Mouse (Mus musculus) left cerebral cortex, adult 2 months (tissue): ENCODE results near the gene Zfp961. TPM values are rescaled to one million over a fixed set of nuclear protein-coding genes. Genes with fewer than 3 reads are reported as not detected.
"Not testable (repeated sequence)": the region's sequence is repeated elsewhere in the genome, so short reads cannot be mapped to it uniquely, and the experiment has no call there.

ENCODE experiments used
- DNase-seq, 2 experiments: peaks; one replicate each; pipeline ENCODE4 v3.0.0; 2021 to 2022; ENCODE audit warnings: low spot score in 2 of 2, mixed read lengths in 1 of 2; ENCODE audit errors: extremely low spot score in 1 of 2
- H3K27ac ChIP-seq: fragments of 200-600 bp; 2 replicates; pipeline ENCODE4 v1.8.1; 2022
- H3K4me3 ChIP-seq: fragments of 200-600 bp; 2 replicates; pipeline ENCODE4 v1.8.1; 2022
- CTCF ChIP-seq: fragments of 200-600 bp; IDR thresholded peaks from 2 replicates; pipeline ENCODE4 v1.8.1; 2022; ENCODE audit warnings: antibody characterized with exemption, mild to moderate bottlenecking, moderate library complexity
- intact Hi-C: fragments of 180-260 bp; cut with DNase I; formaldehyde crosslinking; loops from one replicate; pipeline ENCODE4 v1.15.1; 2025
- total RNA-seq, 2 experiments: library from RNA; stranded (reverse); gene quantifications; 2 replicates each; pipeline ENCODE4 v1.2.3; 2021

Gene Zfp961
- total RNA-seq, 2 experiments from 2014 or later, result 15.0 to 15.3 TPM

- intact Hi-C loops, result no loop called here
Observed at GRCm38 (mm10) chr8:71940293-71941208, 10.3 kb upstream of the Zfp961 start.

DNA sequence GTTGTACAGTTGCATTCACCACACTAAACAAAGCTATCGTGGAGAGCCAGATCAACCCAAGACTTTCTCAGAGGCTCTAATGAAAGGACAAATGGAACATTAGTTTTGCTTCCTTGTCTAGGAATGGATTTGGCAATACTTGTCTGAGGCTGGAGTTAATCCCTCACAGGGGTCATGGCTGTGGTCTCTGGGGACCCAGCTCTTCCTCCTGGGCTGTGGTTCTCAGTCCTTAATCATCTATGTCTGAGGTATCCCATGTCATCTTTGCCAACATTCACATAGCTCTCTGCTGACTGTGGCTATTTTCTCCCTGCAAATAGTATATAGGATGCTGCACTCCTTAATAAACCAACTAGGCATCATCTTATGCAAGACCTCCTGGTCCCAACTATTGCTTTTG lies 9.1 kb upstream of the Zfp961 start:
- intact Hi-C loops, result no loop called here

More at GRCm38 (mm10) chr8:71940293-71941208, 10.3 kb upstream of the Zfp961 start:
- no peak overlapping the region for H3K4me3 ChIP-seq
- H3K27ac ChIP-seq, result no peak overlapping the region
- no peak for DNase-seq
- no peak for TF ChIP-seq CTCF

GRCm38 (mm10) chr8:71948624-71949023 lies 2.2 kb upstream of the Zfp961 start:
- H3K4me3 ChIP-seq, result no peak overlapping the region
- TF ChIP-seq CTCF, result no peak

More for the DNA sequence above, 9.1 kb upstream of the Zfp961 start:
- no peak for DNase-seq
- Histone ChIP-seq H3K4me3 (no peak overlapping the region), H3K27ac (no peak overlapping the region)
- TF ChIP-seq CTCF, result no peak

GRCm38 (mm10) chr8:71951436-71952161 lies 761 bp downstream of the Zfp961 start:
- Histone ChIP-seq H3K27ac (no peak overlapping the region; the same call in 1 of the 2 replicates), H3K4me3 (peak overlapping the region; percentile 96)
- TF ChIP-seq CTCF, result no peak
- intact Hi-C loops, result loop anchor here (2.0 kb wide), 2 partner anchors 29 to 43 kb away; partner anchors contain the start of genes Zfp617 and Zfp882
- no peak for DNase-seq

More at GRCm38 (mm10) chr8:71948624-71949023, 2.2 kb upstream of the Zfp961 start:
- no peak for DNase-seq
- intact Hi-C loops, result no loop called here
- no peak overlapping the region for H3K27ac ChIP-seq

DNA sequence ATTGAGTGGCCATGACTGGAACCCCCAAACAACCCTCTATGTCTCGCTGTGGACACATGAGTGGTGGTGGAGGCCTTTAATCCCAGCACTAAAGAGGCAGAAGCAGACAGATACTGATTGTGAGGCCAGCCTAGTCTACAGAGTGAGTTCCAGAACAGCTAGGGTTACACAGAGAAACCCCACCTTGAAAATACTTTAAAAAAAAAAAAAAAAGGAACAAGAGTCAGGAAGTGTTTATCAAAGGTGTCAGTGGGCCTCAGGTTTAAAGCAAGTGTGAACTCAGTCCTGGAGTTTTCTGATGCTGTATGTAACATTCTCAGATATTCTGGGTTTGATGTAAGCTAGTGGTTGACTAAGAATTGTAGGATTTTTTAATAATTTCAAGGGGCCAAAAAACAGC lies 1.7 kb downstream of the Zfp961 start:
- no peak for TF ChIP-seq CTCF
- DNase-seq, result no peak
- H3K27ac ChIP-seq, result no peak overlapping the region
- intact Hi-C loops, result no loop called here
- H3K4me3 ChIP-seq, result no peak overlapping the region

- H3K4me3 ChIP-seq, DNase-seq, H3K27ac ChIP-seq, intact Hi-C loops: not testable (repeated sequence)
Observed at GRCm38 (mm10) chr8:71952961-71953700, 2.3 kb downstream of the Zfp961 start.

DNA sequence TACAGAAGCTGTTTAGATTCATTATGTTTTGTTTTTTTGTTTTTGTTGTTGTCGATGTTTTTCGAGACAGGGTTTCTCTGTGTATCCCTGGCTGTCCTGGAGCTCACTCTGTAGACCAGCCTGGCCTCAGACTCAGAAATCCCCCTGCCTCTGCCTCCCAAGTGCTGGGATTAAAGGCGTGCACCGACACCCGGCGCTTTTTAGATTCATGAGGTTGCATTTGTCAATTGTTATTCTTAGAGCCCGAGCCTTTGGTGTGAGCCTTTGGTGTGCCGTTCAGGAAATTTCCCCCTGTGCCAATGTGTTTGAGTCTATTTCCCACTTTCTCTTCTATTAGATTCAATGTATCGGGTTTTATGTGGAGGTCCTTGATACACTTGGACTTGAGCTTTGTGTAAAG lies 3.8 kb downstream of the Zfp961 start:
- H3K4me3 ChIP-seq, result no peak overlapping the region
- intact Hi-C loops, result no loop called here
- TF ChIP-seq CTCF, result no peak
- DNase-seq, result no peak
- no peak overlapping the region for H3K27ac ChIP-seq

- Histone ChIP-seq H3K27ac (no peak overlapping the region), H3K4me3 (no peak overlapping the region)
- no peak for TF ChIP-seq CTCF
- no peak for DNase-seq
- intact Hi-C loops, result no loop called here
Observed at GRCm38 (mm10) chr8:71960483-71960882, 9.6 kb downstream of the Zfp961 start.

DNA sequence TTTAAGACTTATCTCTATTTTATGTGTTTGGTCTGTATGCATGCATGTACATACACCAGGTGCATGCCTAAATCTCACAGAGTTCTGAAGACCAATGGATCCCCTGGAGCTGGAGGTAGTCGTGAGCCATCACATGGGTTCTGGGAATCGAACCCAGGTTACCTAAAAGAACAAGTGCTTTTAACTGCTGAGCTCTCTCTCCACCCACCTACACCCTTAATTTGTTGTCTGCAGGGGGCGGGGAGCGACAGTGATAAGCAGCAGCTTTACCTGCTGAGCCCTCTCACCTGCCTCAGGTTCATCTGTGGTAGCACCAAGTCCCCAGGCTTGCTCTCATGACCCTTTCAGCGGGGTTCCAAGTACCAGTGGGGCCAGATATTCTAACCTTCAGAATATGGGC lies 11.0 kb downstream of the Zfp961 start:
- no peak for DNase-seq
- no peak for TF ChIP-seq CTCF
- no peak overlapping the region for H3K4me3 ChIP-seq
- intact Hi-C loops, result no loop called here
- H3K27ac ChIP-seq, result no peak overlapping the region

GRCm38 (mm10) chr8:71964051-71964450 lies 13.2 kb downstream of the Zfp961 start:
- Histone ChIP-seq H3K4me3 (no peak overlapping the region), H3K27ac (no peak overlapping the region)
- no peak for TF ChIP-seq CTCF
- DNase-seq, result no peak
- intact Hi-C loops, result no loop called here

GRCm38 (mm10) chr8:71965166-71965565 lies 14.3 kb downstream of the Zfp961 start:
- no peak overlapping the region for H3K4me3 ChIP-seq
- intact Hi-C loops, result no loop called here

More at GRCm38 (mm10) chr8:71965166-71965565, 14.3 kb downstream of the Zfp961 start:
- H3K27ac ChIP-seq, result no peak overlapping the region
- TF ChIP-seq CTCF, result no peak
- DNase-seq, result no peak
